Mouse (Mus musculus) spleen, embryonic (tissue): ENCODE measurements at regions not wholly inside any gene's neighbourhood (a gene's known extent, or its start where the extent isn't known, plus 50 kb on each side); places are given as distances from the start of the nearest gene placed in this dataset.

Experiments used
- CTCF ChIA-PET: fragments of 350-600 bp; sonication (Branson Sonifier 250); formaldehyde crosslinking; loops from one replicate; lab custom pipeline; 2022; lab: Charles Lee

GRCm38 (mm10) chr2:169147655-169148054 lies 192.3 kb upstream of the Zfp64 start:
- CTCF ChIA-PET: no interaction called here

- CTCF ChIA-PET: no interaction called here
Measured at GRCm38 (mm10) chr2:169142224-169142623, 186.8 kb upstream of the Zfp64 start.

DNA sequence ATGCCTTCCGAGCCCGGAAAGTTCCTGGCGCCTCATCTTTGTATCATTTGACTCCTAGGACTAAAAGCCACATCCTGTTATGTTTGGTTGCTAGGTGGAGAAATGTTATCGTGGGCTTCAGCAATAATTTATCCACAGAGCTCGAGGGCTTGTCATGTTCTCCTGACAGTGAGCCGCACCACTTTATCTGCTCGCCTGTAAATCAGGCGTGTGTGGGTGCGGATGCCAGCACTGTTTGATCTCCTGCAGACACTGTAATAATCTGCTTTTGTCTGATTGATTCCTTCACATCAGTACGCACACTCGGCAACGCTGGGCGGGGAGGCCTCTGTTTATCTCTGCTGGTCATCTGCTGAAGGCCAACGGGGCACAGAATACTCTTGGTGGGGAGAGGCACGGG lies 178.5 kb upstream of the Zfp64 start:
- CTCF ChIA-PET: no interaction called here

GRCm38 (mm10) chr2:169125476-169125875 lies 170.1 kb upstream of the Zfp64 start:
- CTCF ChIA-PET: no interaction called here

GRCm38 (mm10) chr2:169122887-169123286 lies 167.5 kb upstream of the Zfp64 start:
- CTCF ChIA-PET: no interaction called here

DNA sequence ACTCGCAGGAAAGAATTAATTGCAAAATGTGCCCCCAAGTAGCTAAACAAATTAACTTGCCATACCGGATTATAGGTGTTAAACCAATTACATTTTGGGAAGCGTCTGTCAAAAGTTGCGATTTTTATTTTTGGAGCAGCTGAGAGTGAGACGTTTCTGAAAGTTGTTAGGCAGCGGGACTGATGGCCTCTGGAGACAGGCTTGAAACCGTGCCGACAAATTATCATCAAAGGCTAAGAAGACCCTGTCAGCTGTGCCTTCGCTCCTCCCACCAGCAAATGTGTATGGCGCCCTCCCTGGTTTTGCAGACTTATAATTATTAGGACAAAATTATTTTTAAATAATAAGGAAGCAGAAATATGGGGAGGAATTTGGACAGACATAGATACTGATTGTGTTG lies 161.5 kb upstream of the Zfp64 start:
- CTCF ChIA-PET: no interaction called here

DNA sequence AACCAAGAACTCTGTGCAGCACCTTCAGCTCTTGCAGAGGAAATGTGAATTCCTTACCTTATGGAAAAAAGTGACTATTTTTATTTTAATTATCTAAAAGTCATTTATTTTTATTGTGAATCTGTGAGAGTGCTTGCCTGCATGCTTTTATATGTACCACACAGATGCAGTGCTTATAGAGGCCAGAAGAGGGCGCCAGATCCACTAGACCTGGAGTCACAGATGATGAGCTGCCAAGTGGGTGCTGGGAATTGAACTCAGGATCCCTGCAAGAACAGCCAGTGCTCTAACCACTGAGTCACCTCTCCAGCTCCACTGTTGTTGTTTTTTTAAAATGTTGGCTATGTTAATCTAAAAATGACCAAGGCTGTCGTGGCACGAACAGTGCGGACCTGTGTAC lies 153.7 kb upstream of the Zfp64 start:
- CTCF ChIA-PET: no interaction called here

DNA sequence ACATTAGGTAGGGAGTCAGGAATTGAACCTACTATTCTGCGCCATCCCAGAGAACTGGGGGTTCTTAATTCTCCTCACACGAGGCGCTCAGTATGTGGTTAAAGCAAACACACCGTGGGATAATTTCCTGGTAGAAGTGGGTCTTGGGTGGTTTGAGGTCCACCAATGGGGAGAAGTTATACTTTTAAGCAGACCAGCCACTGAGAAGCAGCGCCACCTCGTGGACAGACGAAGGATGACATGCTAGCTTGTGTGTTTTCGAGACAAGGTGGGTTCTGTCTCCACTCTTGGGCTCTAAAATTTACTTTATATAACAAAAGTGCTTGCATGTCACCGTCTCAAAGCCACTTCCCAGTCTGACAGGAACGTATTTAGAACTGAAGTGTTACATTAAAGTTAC lies 152.7 kb upstream of the Zfp64 start:
- CTCF ChIA-PET: interaction anchor here (0.6 kb wide), 1 partner anchor 268 kb away, joined by 3 read pairs; no protein-coding TSS in a partner anchor

- CTCF ChIA-PET: no interaction called here
Measured at GRCm38 (mm10) chr2:169101506-169102261, 146.3 kb upstream of the Zfp64 start.

DNA sequence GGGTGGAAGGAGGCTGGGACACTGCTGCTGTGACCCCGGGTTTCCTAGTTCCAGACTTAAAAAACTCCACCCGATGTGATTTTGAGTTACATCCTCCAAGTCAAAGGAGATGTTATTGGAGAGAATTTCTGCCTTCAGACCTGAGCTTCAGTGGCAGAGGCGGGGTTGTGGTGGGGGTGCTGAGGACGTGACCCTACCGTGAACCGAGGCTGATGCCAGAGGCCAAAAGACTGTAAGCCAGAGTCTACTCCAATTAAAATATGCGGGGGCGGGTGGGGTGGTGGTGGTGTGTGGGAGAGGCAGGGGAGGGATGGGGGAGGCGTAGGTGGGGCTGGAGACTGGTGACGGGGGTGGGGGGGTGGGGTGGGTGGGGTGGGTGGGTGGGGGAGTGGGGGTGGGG lies 145.1 kb upstream of the Zfp64 start:
- CTCF ChIA-PET: no interaction called here

GRCm38 (mm10) chr2:169099678-169100077 lies 144.3 kb upstream of the Zfp64 start:
- CTCF ChIA-PET: no interaction called here

DNA sequence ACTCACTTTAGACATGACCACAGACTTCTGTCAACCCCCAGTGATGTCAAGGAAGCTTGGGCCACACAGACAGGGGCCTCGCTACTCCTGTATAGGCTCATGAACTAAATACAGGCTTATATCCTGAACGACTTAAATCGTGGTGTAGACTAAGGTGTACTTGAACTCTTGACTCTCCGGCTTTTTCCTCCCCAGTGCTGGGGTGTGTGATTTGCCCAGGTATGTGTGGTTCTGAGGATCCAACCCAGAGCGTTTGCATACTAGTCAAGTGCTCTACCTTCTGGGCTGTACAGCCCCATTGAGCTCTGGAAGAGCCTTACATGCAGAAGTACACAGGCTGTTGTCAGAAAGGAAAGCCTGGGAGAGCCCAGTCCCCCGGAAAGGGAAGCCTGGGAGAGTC lies 143.2 kb upstream of the Zfp64 start:
- CTCF ChIA-PET: no interaction called here

DNA sequence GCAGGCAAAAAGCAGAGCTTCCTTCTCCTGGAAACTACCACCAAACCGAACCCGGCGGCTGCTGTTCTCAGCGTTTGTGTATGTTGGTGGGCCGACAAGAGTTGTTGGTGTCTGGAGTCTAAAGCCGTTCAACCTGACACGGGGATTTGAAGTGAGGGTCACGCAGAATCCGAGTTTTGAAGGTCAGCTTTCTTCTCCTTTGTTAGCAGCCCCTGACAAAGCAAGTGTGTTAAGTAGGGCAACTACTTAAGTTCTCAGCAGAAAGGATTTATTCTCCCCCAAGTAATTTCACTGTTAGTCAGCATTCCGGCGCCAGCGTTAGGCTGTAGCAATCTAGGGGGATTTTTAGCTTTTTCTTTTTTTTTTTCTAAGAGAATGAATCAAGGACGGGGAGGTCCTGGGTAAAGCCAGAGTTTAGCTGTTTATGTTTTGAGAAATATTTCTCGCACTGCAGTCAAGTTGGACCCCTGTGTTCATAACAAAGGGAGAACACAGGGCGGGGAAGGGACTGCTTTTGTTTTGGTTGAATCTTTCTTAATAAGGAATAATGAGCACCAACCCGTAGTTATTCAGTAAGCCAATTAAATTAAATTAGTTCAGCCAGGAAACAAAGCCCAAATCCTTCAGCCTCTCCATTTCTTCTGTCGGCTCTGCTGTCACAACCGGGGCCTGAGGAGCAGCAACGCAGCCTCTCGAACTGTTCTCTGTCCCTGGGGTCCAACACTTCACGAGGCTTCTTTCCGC lies 138.8 kb upstream of the Zfp64 start:
- CTCF ChIA-PET: no interaction called here

GRCm38 (mm10) chr2:169090256-169090655 lies 134.9 kb upstream of the Zfp64 start:
- CTCF ChIA-PET: no interaction called here

DNA sequence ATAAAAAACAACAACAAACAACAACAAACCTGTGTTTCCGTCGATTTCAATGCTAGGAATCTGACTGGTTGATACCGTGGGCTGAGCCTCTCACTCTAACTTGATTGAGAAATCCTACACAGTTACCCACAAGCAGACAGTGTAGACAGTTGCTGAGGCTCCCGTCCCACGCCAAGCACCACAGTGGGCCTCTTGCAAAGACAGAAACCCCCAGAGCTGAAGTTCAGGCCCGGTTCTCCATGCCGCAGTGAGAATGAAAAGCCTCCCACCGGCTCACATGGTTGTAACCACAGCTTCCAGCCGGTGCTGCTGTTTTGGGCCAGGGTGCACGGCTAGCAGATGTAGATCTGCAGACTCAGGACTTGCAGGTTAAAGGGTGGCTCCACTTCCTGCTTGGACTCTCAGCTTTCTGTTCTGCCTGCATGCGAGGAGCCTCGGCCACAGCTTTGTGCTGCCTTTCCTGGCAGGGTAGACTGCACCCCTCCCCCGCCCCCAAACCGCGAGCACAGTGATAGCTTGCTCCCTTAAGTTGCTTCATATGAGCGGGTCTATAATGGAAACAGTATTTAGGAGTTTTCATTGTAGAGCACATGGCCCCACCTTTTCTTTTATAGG lies 133.6 kb upstream of the Zfp64 start:
- CTCF ChIA-PET: no interaction called here

- CTCF ChIA-PET: no interaction called here
Measured at GRCm38 (mm10) chr2:169088301-169088700, 132.9 kb upstream of the Zfp64 start.

DNA sequence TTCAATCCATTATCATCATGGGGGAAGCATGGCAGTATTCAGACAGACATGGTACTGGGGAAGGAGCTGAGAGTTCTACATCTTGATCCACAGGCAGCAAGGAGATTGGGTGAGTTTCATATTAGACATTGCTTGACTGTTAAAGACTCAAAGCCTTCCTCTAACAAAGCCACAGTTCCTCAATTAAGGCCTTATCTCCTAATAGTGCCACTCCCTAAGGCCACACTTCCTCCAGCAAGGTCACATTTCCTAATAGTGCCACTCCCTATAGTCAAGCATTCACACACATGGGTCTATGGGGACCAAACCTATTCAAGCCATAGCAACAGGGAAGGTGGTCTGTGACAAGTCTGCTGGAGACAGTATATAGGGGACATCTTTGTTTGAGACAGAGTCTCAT lies 115.9 kb upstream of the Zfp64 start:
- CTCF ChIA-PET: no interaction called here

DNA sequence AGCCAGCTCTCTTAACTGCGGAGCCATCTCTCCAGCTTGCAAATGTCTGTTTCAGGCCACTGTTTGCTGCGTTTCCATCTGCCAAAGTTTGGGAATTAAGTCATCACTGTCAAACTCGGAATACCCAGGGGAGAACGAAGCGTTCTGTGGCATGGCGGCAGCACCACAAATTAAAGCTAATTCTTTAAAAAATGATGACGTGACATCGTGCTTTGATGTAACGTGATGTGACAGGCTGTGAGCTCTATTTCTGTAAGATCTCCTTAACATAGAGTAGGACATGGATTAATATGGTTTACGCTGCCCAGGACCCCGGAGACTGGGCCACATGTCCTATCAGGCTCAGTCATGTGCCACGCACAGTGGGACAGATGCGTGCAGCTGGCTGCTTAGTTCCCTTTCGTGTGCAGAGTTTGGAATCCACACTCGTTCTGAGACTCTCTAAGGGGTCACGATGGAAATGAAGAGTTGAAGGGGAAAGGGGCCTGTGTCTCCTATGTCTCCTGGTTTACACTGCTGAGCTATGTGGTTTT lies 109.8 kb upstream of the Zfp64 start:
- CTCF ChIA-PET: no interaction called here

- CTCF ChIA-PET: no interaction called here
Measured at GRCm38 (mm10) chr2:169061520-169061919, 106.1 kb upstream of the Zfp64 start.

GRCm38 (mm10) chr2:169060495-169060894 lies 105.1 kb upstream of the Zfp64 start:
- CTCF ChIA-PET: no interaction called here

DNA sequence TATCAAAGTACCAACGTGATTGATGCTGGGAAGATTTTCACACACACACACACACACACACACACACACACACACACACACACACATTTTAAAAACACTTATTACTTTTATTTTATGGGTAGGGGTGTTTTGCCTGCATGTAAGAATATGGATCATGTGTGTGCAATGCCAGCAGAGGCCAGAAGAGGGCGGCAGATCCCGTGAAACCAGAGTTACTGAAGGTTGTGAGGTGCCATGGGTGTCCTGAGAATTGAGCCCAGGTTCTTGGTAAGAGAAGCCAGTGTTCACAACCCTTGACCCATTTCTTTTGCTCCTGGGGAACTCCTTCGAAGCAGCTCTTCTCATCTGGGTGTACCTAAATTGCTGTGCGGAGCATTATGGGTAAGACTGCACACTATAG lies 102.4 kb upstream of the Zfp64 start:
- CTCF ChIA-PET: no interaction called here

DNA sequence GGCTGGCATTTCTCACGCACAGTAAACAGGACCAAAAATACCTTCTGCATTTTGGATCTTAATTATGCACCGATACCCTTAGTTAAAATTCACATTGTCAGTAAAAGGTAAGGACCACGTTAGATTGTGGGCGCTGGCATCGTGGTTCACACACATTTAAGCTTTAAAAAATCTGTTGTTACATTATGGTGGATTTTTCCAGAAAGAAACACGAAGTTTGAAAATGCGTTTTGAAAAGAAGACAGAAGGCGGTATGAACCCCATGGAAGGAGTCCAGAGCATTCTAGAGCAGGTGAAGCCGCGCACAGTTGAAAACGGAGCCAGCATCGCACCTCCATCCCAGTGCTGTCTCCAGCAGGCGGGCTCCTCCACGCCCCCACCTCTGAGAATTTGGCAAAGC lies 94.6 kb upstream of the Zfp64 start:
- CTCF ChIA-PET: no interaction called here

- CTCF ChIA-PET: no interaction called here
Measured at GRCm38 (mm10) chr2:169041748-169042147, 86.4 kb upstream of the Zfp64 start.
